In genomic region chr3:96133327-96133905, GRCm38 (mm10) we compare ENCODE assay signal across 12 mouse cellular contexts. TPM values are rescaled to one million over a fixed set of nuclear protein-coding genes. Genes with fewer than 3 reads are reported as not detected.
DNase-seq lines count a peak whose midpoint lies in the region; ATAC-seq lines count a peak whose summit lies in the region.
"Had no signal": no experiment of that assay in that cellular context is flagged by ENCODE, and none has a peak within 500 bp of the region (broad histone marks: within the 10 kb centered on the region; RNA-seq: fewer than 3 reads in every experiment).

No protein-coding gene starts in this region.

- H3K4me1 ChIP-seq in embryonic facial prominence, embryonic 15.5 days, result peaks cover 4% of the 10 kb centered on the region; the same call in 1 of the 2 replicates

- H3K36me3 ChIP-seq in embryonic facial prominence, embryonic 15.5 days, result peaks cover 7% of the 10 kb centered on the region; the same call in 1 of the 2 replicates
- H3K36me3 ChIP-seq: limb, embryonic 15.5 days had no signal

- intact Hi-C loops in left cerebral cortex, postnatal 36 days (cut with DNase I), result no loop called here

- no peak overlapping the region for H3K4me3 ChIP-seq in embryonic facial prominence, embryonic 15.5 days (replicated peaks)
- H3K4me3 ChIP-seq: limb, embryonic 15.5 days had no signal

- peak; percentile 60 for DNase-seq in kidney, adult 11 months
- no peak for DNase-seq in kidney, postnatal 10 days
- DNase-seq in Muller cell, postnatal 12 days (ENCODE audit: inconsistent ontology term), result peak; percentile 63
- peak; percentile 11 for DNase-seq in lung, postnatal 14 days
- no peak for DNase-seq in left cerebral cortex, postnatal 36 days (ENCODE audit: low spot score in 2 of 2)
- DNase-seq: adrenal gland, adult 2 months; cerebellum, postnatal 14 days had no signal

- 0 out of 2 replicates have a peak overlapping the region, but pooled peaks have one; percentile 18 for H3K27ac ChIP-seq in embryonic facial prominence, embryonic 15.5 days (replicated peaks)
- H3K27ac ChIP-seq: limb, embryonic 15.5 days had no signal

- no peaks in the 10 kb centered on the region for H3K9me3 ChIP-seq in embryonic facial prominence, embryonic 15.5 days (replicated peaks)
- H3K9me3 ChIP-seq: limb, embryonic 15.5 days had no signal

- no peaks in the 10 kb centered on the region for H3K27me3 ChIP-seq in embryonic facial prominence, embryonic 15.5 days
- H3K27me3 ChIP-seq: CH12.LX; limb, embryonic 15.5 days had no signal

- no peak for ATAC-seq in embryonic facial prominence, embryonic 15.5 days (ENCODE audit: insufficient number of reproducible peaks, low FRiP score, low TSS enrichment, low read depth)
- no peak for ATAC-seq in erythroid progenitor cell, adult 5-6 weeks (replicated peaks; ENCODE audit: low FRiP score, poor library complexity, severe bottlenecking)

- WGBS in embryonic facial prominence, embryonic 15.5 days, result 25% methylated on average over 11 of the region's 11 CpGs

- H3K4me2 ChIP-seq in embryonic facial prominence, embryonic 15.5 days (replicated peaks), result no peak overlapping the region
- H3K4me2 ChIP-seq: limb, embryonic 15.5 days; midbrain, embryonic 11.5 days had no signal

- H3K9ac ChIP-seq in embryonic facial prominence, embryonic 15.5 days, result no peak overlapping the region
- H3K9ac ChIP-seq: limb, embryonic 15.5 days had no signal

RNA-seq across cellular contexts. Expression of gene Mtmr11, which starts 28.4 kb away (rescaled TPM):
- polyA plus RNA-seq in embryonic facial prominence, embryonic 15.5 days (2015; fragmentation: Nextera tagmentation; extraction: Ambion mirVana), result 25.7 and 26.6 TPM in 2 replicates
- not detected in 2 replicates for total RNA-seq in erythroid progenitor cell, adult 5-6 weeks (2015; ENCODE audit: low replicate concordance)
- total RNA-seq in erythroid progenitor cell, adult 5-6 weeks (2017; ENCODE audit: low replicate concordance), result not detected in 2 replicates
- total RNA-seq in left cerebral cortex, postnatal 36 days (2021), result 1 to 10 TPM; 5.7 to 6.7 TPM

RNA-seq across cellular contexts. Expression of gene Otud7b, which starts 29.1 kb away (rescaled TPM):
- polyA plus RNA-seq in embryonic facial prominence, embryonic 15.5 days (2015; fragmentation: Nextera tagmentation; extraction: Ambion mirVana), result 22.0 and 26.1 TPM in 2 replicates
- 4.6 and 9.4 TPM in 2 replicates for total RNA-seq in erythroid progenitor cell, adult 5-6 weeks (2015; ENCODE audit: low replicate concordance)
- 28.5 and 37.6 TPM in 2 replicates for total RNA-seq in erythroid progenitor cell, adult 5-6 weeks (2017; ENCODE audit: low replicate concordance)
- total RNA-seq in left cerebral cortex, postnatal 36 days (2021), result 10 to 100 TPM; 28.8 to 32.0 TPM

RNA-seq across cellular contexts. Expression of gene Sf3b4, which starts 38.7 kb away (rescaled TPM):
- polyA plus RNA-seq in embryonic facial prominence, embryonic 15.5 days (2015; fragmentation: Nextera tagmentation; extraction: Ambion mirVana), result 160 and 167 TPM in 2 replicates
- total RNA-seq in erythroid progenitor cell, adult 5-6 weeks (2015; ENCODE audit: low replicate concordance), result 19.8 and 38.1 TPM in 2 replicates
- 6.2 and 9.5 TPM in 2 replicates for total RNA-seq in erythroid progenitor cell, adult 5-6 weeks (2017; ENCODE audit: low replicate concordance)
- 10 to 100 TPM; 40.7 to 42.9 TPM for total RNA-seq in left cerebral cortex, postnatal 36 days (2021)

RNA-seq across cellular contexts. Expression of gene Sv2a, which starts 47.5 kb away (rescaled TPM):
- polyA plus RNA-seq in embryonic facial prominence, embryonic 15.5 days (2015; fragmentation: Nextera tagmentation; extraction: Ambion mirVana), result 4.8 and 5.6 TPM in 2 replicates
- not detected in 2 replicates for total RNA-seq in erythroid progenitor cell, adult 5-6 weeks (2015; ENCODE audit: low replicate concordance)
- not detected in 2 replicates for total RNA-seq in erythroid progenitor cell, adult 5-6 weeks (2017; ENCODE audit: low replicate concordance)
- total RNA-seq in left cerebral cortex, postnatal 36 days (2021), result 100 to 1,000 TPM; 399 to 446 TPM

Comparison
In these comparisons a context has a peak if more than half of its experiments do, and no peak if none do; other contexts are left out.
1. DNase-seq: peak in kidney, adult 11 months (single experiment), Muller cell, postnatal 12 days (single experiment) and lung, postnatal 14 days (single experiment); none in kidney, postnatal 10 days (single experiment) and left cerebral cortex, postnatal 36 days (0 of 2).
2. RNA of gene Mtmr11, which starts 28.4 kb away (total RNA-seq): 5.7 to 6.7 TPM in left cerebral cortex, postnatal 36 days; not detected in erythroid progenitor cell, adult 5-6 weeks; every median in the first group is over 4 times any median in the second.